Mouse (Mus musculus): ENCODE data around the gene Tshr. TPM values are rescaled to one million over a fixed set of nuclear protein-coding genes. Genes with fewer than 3 reads are reported as not detected.

Gene Tshr
- polyA plus RNA-seq, 1 experiment from 2014 or later: 0.31 TPM

- H3K9me3 ChIP-seq (ENCODE audit: control insufficient read depth, low read length): no peaks in the 10 kb centered on the region; the same call in 1 of the 2 replicates
- H3K4me1 ChIP-seq (ENCODE audit: control insufficient read depth, insufficient read depth, low read length): peaks cover 24% of the 10 kb centered on the region
- peak; percentile 98 for DNase-seq (ENCODE audit: low spot score, missing footprints)
- peak overlapping the region; percentile 97 for H3K4me3 ChIP-seq (ENCODE audit: low read depth, low read length)
- H3K36me3 ChIP-seq (ENCODE audit: control insufficient read depth, insufficient read depth, low read length): peaks cover 3% of the 10 kb centered on the region
- H3K27ac ChIP-seq (ENCODE audit: low read depth, low read length): peak overlapping the region; percentile 99
- WGBS: under 1% methylated on average over 32 of the region's 32 CpGs
- H3K9ac ChIP-seq (ENCODE audit: low read length): peak overlapping the region; percentile 100
- H3K27me3 ChIP-seq (ENCODE audit: control insufficient read depth, insufficient read depth, low read length): no peaks in the 10 kb centered on the region
- H3K4me2 ChIP-seq: peak overlapping the region; percentile 54
- ATAC-seq (ENCODE audit: low FRiP score): peak; percentile 89
Measured at GRCm38 (mm10) chr12:91588176-91588669, 203.9 kb downstream of the Tshr start.

DNA sequence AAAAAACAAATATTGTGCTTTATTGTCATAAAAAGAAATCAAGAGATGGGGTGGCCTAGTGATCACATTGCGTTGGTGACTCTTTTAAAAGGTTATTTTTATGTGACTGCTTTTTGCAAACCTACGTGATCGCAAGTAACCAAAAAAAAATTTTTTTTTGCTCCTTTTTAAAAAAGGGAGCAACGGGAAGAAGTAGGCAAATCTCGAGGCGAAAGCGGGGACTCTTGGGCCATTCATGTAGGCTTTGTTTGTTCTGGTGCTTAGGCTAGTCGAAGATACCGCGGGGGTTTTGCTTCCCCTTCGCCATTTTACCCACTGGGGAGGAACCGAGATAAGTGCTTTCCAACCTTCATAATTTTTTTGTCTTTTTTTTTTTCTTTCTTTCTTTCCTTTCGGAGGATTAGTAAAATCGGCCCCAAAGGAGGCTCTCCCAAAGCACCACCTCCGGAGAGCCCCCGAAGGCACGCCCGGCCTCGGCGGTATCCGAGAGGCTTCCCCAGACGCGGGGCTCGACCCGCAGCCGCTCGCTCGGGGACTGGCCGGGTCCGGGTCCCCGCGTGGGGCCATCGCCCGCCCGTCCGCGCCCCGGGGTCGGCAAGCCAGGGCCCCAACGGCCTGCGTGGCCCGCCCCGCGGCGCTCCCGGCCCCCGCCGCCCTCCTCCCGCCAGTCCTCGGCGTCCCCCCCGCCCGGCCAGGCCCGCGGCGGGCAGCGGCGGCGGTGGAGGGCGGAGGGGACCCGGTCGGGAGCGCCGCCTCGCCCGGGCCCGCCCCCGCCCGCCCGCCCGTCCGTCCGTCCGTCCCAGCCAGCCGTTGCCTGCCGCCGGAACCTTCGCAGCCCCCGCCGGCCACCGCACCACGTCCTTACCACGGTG is 204.5 kb downstream of the Tshr start:
- peaks cover 3% of the 10 kb centered on the region for H3K36me3 ChIP-seq (ENCODE audit: control insufficient read depth, insufficient read depth, low read length)
- WGBS: under 1% methylated on average over 64 of the region's 83 CpGs
- H3K27ac ChIP-seq (ENCODE audit: low read depth, low read length): peak overlapping the region; percentile 99
- H3K4me2 ChIP-seq: peak overlapping the region; percentile 54; the same call in 1 of the 2 replicates
- no peaks in the 10 kb centered on the region for H3K27me3 ChIP-seq (ENCODE audit: control insufficient read depth, insufficient read depth, low read length)
- peak overlapping the region; percentile 100 for H3K9ac ChIP-seq (ENCODE audit: low read length)
- peak overlapping the region; percentile 97 for H3K4me3 ChIP-seq (ENCODE audit: low read depth, low read length)
- DNase-seq (ENCODE audit: low spot score, missing footprints): peak; percentile 89
- peak; percentile 4; the same call in 1 of the 2 replicates for ATAC-seq (ENCODE audit: low FRiP score)
- peaks cover 19% of the 10 kb centered on the region for H3K4me1 ChIP-seq (ENCODE audit: control insufficient read depth, insufficient read depth, low read length)
- no peaks in the 10 kb centered on the region; the same call in 1 of the 2 replicates for H3K9me3 ChIP-seq (ENCODE audit: control insufficient read depth, low read length)

GRCm38 (mm10) chr12:91589542-91589846 is 205.1 kb downstream of the Tshr start:
- Histone ChIP-seq H3K27me3 (ENCODE audit: control insufficient read depth, insufficient read depth, low read length) (no peaks in the 10 kb centered on the region), H3K9ac (ENCODE audit: low read length) (peak overlapping the region; percentile 100), H3K36me3 (ENCODE audit: control insufficient read depth, insufficient read depth, low read length) (peaks cover 3% of the 10 kb centered on the region), H3K4me3 (ENCODE audit: low read depth, low read length) (peak overlapping the region; percentile 97), H3K4me1 (ENCODE audit: control insufficient read depth, insufficient read depth, low read length) (peaks cover 14% of the 10 kb centered on the region), H3K9me3 (ENCODE audit: control insufficient read depth, low read length) (no peaks in the 10 kb centered on the region; the same call in 1 of the 2 replicates), H3K4me2 (peak overlapping the region; percentile 33), H3K27ac (ENCODE audit: low read depth, low read length) (peak overlapping the region; percentile 99)
- DNase-seq (ENCODE audit: low spot score, missing footprints) (no peak), ATAC-seq (ENCODE audit: low FRiP score) (no peak)
- WGBS: 0% methylated on average over 11 of the region's 11 CpGs

GRCm38 (mm10) chr12:91589847-91590690 is 205.7 kb downstream of the Tshr start, which contains the start of gene Gtf2a1:
Gene Gtf2a1, minus strand, starts transcription at chr12:91590487.
- Histone ChIP-seq H3K36me3 (ENCODE audit: control insufficient read depth, insufficient read depth, low read length) (peaks cover 3% of the 10 kb centered on the region), H3K9ac (ENCODE audit: low read length) (peak within 1 kb of the TSS; percentile 100), H3K9me3 (ENCODE audit: control insufficient read depth, low read length) (no peaks in the 10 kb centered on the region; the same call in 1 of the 2 replicates), H3K4me1 (ENCODE audit: control insufficient read depth, insufficient read depth, low read length) (peaks cover 14% of the 10 kb centered on the region), H3K27me3 (ENCODE audit: control insufficient read depth, insufficient read depth, low read length) (no peaks in the 10 kb centered on the region), H3K4me2 (peak within 1 kb of the TSS; percentile 72), H3K27ac (ENCODE audit: low read depth, low read length) (peak within 1 kb of the TSS; percentile 99), H3K4me3 (ENCODE audit: low read depth, low read length) (peak within 1 kb of the TSS; percentile 97)
- ATAC-seq (ENCODE audit: low FRiP score) (peak; percentile 89), DNase-seq (ENCODE audit: low spot score, missing footprints) (peak; percentile 99)
- under 1% methylated on average over 66 of the region's 99 CpGs for WGBS

GRCm38 (mm10) chr12:91590716-91591115 is 206.4 kb downstream of the Tshr start:
- Histone ChIP-seq H3K36me3 (ENCODE audit: control insufficient read depth, insufficient read depth, low read length) (peaks cover 3% of the 10 kb centered on the region), H3K27me3 (ENCODE audit: control insufficient read depth, insufficient read depth, low read length) (no peaks in the 10 kb centered on the region), H3K9me3 (ENCODE audit: control insufficient read depth, low read length) (no peaks in the 10 kb centered on the region; the same call in 1 of the 2 replicates), H3K9ac (ENCODE audit: low read length) (peak overlapping the region; percentile 81), H3K4me1 (ENCODE audit: control insufficient read depth, insufficient read depth, low read length) (peaks cover 14% of the 10 kb centered on the region), H3K27ac (ENCODE audit: low read depth, low read length) (peak overlapping the region; percentile 99), H3K4me3 (ENCODE audit: low read depth, low read length) (peak overlapping the region; percentile 97), H3K4me2 (peak overlapping the region; percentile 72)
- WGBS: 29% methylated on average over 6 of the region's 6 CpGs
- ATAC-seq (ENCODE audit: low FRiP score) (no peak), DNase-seq (ENCODE audit: low spot score, missing footprints) (no peak)

DNA sequence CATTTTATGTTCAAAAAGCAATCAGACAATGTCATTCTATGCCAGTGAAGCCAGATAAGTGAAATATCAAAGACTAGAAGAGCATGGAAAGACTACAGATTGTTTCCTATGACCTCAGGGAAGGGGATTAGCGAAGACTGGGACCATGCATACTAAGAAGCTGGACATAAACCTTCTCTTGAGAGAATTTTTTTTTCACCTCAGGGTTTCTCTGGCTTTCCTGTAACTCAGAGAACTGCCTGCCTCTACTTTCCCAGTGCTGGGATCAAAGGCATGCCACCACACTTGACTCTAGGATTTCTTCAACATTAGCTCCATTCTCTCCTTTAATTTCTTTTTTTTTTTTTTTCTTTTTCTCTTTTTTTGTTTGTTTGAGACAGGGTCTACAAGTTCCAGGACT is 206.8 kb downstream of the Tshr start:
- H3K9ac ChIP-seq (ENCODE audit: low read length): peak overlapping the region; percentile 81
- H3K27ac ChIP-seq (ENCODE audit: low read depth, low read length): peak overlapping the region; percentile 99
- peak overlapping the region; percentile 72 for H3K4me2 ChIP-seq
- no peak overlapping the region for H3K4me3 ChIP-seq (ENCODE audit: low read depth, low read length)
- H3K36me3 ChIP-seq (ENCODE audit: control insufficient read depth, insufficient read depth, low read length): no peaks in the 10 kb centered on the region
- H3K27me3 ChIP-seq (ENCODE audit: control insufficient read depth, insufficient read depth, low read length): no peaks in the 10 kb centered on the region
- ATAC-seq (ENCODE audit: low FRiP score) (no peak), DNase-seq (ENCODE audit: low spot score, missing footprints) (no peak)
- no peaks in the 10 kb centered on the region for H3K9me3 ChIP-seq (ENCODE audit: control insufficient read depth, low read length)
- H3K4me1 ChIP-seq (ENCODE audit: control insufficient read depth, insufficient read depth, low read length): peaks cover 14% of the 10 kb centered on the region
- WGBS: 57% methylated on average over 1 of the region's 1 CpGs

- Histone ChIP-seq H3K9ac (ENCODE audit: low read length) (no peak overlapping the region), H3K27ac (ENCODE audit: low read depth, low read length) (no peak overlapping the region), H3K4me3 (ENCODE audit: low read depth, low read length) (no peak overlapping the region), H3K4me1 (ENCODE audit: control insufficient read depth, insufficient read depth, low read length) (peaks cover 10% of the 10 kb centered on the region), H3K36me3 (ENCODE audit: control insufficient read depth, insufficient read depth, low read length) (no peaks in the 10 kb centered on the region), H3K27me3 (ENCODE audit: control insufficient read depth, insufficient read depth, low read length) (no peaks in the 10 kb centered on the region), H3K4me2 (no peak overlapping the region), H3K9me3 (ENCODE audit: control insufficient read depth, low read length) (no peaks in the 10 kb centered on the region)
- no peak for DNase-seq (ENCODE audit: low spot score, missing footprints)
- ATAC-seq (ENCODE audit: low FRiP score): no peak
- WGBS: 98% methylated on average over 3 of the region's 3 CpGs
Measured at GRCm38 (mm10) chr12:91592128-91592527, 207.8 kb downstream of the Tshr start.
